Mouse (Mus musculus) liver, embryonic 15.5 days (tissue): Measurements from ENCODE around the gene Icam5. TPM values are rescaled to one million over a fixed set of nuclear protein-coding genes. Genes with fewer than 3 reads are reported as not detected.

Source experiments
- ATAC-seq: fragments of 200-750 bp; cut with Nextera tagmentation; 2 replicates; pipeline ENCODE4 v1.8.0; 2017; ENCODE audit warnings: moderate number of reproducible peaks, mild to moderate bottlenecking, moderate library complexity; ENCODE audit not compliant: insufficient read depth
- H3K27ac ChIP-seq: fragments of 300-500 bp; sonication (generic); replicated peaks from 2 replicates; pipeline ENCODE4 v1.5.1; 2015; ENCODE audit warnings: mild to moderate bottlenecking, inconsistent platforms
- H3K27me3 ChIP-seq: fragments of 300-500 bp; sonication (generic); 2 replicates; pipeline ENCODE4 v1.6.1; 2015; ENCODE audit warnings: mild to moderate bottlenecking, inconsistent platforms
- H3K36me3 ChIP-seq: fragments of 300-500 bp; sonication (generic); replicated peaks from 2 replicates; pipeline ENCODE4 v1.6.1; 2015; ENCODE audit warnings: moderate library complexity, mild to moderate bottlenecking, inconsistent platforms
- H3K4me1 ChIP-seq: fragments of 300-500 bp; sonication (generic); replicated peaks from 2 replicates; pipeline ENCODE4 v1.6.1; 2015; ENCODE audit warnings: inconsistent platforms
- H3K4me2 ChIP-seq: fragments of 300-500 bp; sonication (generic); 2 replicates; pipeline ENCODE4 v1.6.1; 2015; ENCODE audit warnings: moderate library complexity, mild to moderate bottlenecking, inconsistent platforms
- H3K4me3 ChIP-seq: fragments of 300-500 bp; sonication (generic); replicated peaks from 2 replicates; pipeline ENCODE4 v1.5.1; 2015; ENCODE audit warnings: mild to moderate bottlenecking, inconsistent platforms
- H3K9ac ChIP-seq: fragments of 300-500 bp; sonication (generic); 2 replicates; pipeline ENCODE4 v1.6.1; 2015; ENCODE audit warnings: moderate library complexity, mild to moderate bottlenecking, inconsistent platforms
- H3K9me3 ChIP-seq: fragments of 300-500 bp; sonication (generic); replicated peaks from 2 replicates; pipeline ENCODE4 v1.6.1; 2016; ENCODE audit warnings: inconsistent platforms
- WGBS: fragments of 180-500 bp; shearing (Covaris S2); methylation state at CpG from one replicate; pipeline ENCODE4 v1.1.7; 2015; ENCODE audit warnings: mixed read lengths; ENCODE audit not compliant: insufficient replicate concordance; 5-methylcytosine and 5-hydroxymethylcytosine counted together
- polyA plus RNA-seq: library from polyadenylated mRNA; unstranded; fragments of >200 nt; fragmentation: Nextera tagmentation; extraction: Ambion mirVana; gene quantifications from 2 replicates; pipeline ENCODE4 v1.2.1, GENCODE M21; 2015

Gene Icam5
- polyA plus RNA-seq, 1 experiment from 2014 or later: 0.25 TPM

GRCm38 (mm10) chr9:21027774-21028290 lies 4.0 kb upstream of the Icam5 start:
- H3K9ac ChIP-seq: peak overlapping the region; percentile 86; the same call in 1 of the 2 replicates
- H3K4me3 ChIP-seq: no peak overlapping the region
- WGBS: 67% methylated on average over 8 of the region's 8 CpGs
- H3K27me3 ChIP-seq: peaks cover 14% of the 10 kb centered on the region
- peak overlapping the region; percentile 100; the same call in 1 of the 2 replicates for H3K4me2 ChIP-seq
- H3K36me3 ChIP-seq: peaks cover 11% of the 10 kb centered on the region
- H3K9me3 ChIP-seq: no peaks in the 10 kb centered on the region
- H3K27ac ChIP-seq: peak overlapping the region; percentile 99
- peaks cover 71% of the 10 kb centered on the region for H3K4me1 ChIP-seq
- ATAC-seq: no peak

DNA sequence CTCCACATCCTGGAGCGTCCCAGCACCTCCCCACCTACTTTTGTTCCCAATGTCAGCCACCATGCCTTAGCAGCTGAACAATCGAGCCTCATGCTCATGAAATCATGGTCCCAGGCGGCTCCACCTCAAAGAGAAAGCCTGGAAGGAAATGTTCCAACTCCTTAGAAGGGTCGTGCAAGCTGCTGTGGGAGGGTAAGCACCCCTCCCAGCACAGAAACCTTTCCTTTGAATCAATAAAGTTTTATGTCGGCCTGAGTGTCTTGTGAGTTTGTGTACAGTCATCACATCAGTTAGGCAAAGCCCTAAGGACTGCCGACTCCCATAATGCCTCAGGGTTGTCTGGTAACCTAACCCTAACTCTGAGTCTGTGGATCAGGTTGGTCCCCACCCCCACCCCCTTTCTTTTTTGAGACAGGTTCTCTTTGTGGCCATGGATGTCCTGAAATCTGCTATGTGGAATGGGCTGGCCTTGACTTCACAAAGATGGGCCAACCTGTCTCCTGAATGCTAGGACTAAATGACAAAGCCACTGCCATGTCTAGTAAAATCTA lies 3.2 kb upstream of the Icam5 start:
- 38% methylated on average over 6 of the region's 6 CpGs for WGBS
- Histone ChIP-seq H3K36me3 (peaks cover 11% of the 10 kb centered on the region), H3K27ac (peak overlapping the region; percentile 99), H3K27me3 (peaks cover 22% of the 10 kb centered on the region), H3K9ac (peak overlapping the region; percentile 86), H3K9me3 (no peaks in the 10 kb centered on the region), H3K4me1 (peaks cover 79% of the 10 kb centered on the region), H3K4me3 (peak overlapping the region; percentile 77), H3K4me2 (peak overlapping the region; percentile 100)
- no peak for ATAC-seq

GRCm38 (mm10) chr9:21029291-21030054 lies 2.4 kb upstream of the Icam5 start, which contains the start of gene Icam4:
TSS of gene Icam4 (plus strand) at chr9:21029373.
- Histone ChIP-seq H3K9ac (peak within 1 kb of the TSS; percentile 86), H3K27me3 (peaks cover 30% of the 10 kb centered on the region), H3K9me3 (no peaks in the 10 kb centered on the region), H3K4me1 (peaks cover 85% of the 10 kb centered on the region), H3K4me3 (peak within 1 kb of the TSS; percentile 77), H3K4me2 (peak within 1 kb of the TSS; percentile 100), H3K27ac (peak within 1 kb of the TSS; percentile 99), H3K36me3 (peaks cover 11% of the 10 kb centered on the region)
- 2% methylated on average over 37 of the region's 37 CpGs for WGBS
- ATAC-seq: peak; percentile 82

GRCm38 (mm10) chr9:21030055-21030600 lies 1.7 kb upstream of the Icam5 start:
- Histone ChIP-seq H3K4me2 (peak overlapping the region; percentile 100), H3K27ac (peak overlapping the region; percentile 99), H3K36me3 (peaks cover 11% of the 10 kb centered on the region), H3K9ac (peak overlapping the region; percentile 86), H3K9me3 (no peaks in the 10 kb centered on the region), H3K4me1 (peaks cover 91% of the 10 kb centered on the region), H3K4me3 (peak overlapping the region; percentile 77), H3K27me3 (peaks cover 36% of the 10 kb centered on the region)
- ATAC-seq: 0 out of 2 replicates have a peak, but pooled peaks have one; percentile 6
- WGBS: 6% methylated on average over 22 of the region's 22 CpGs

DNA sequence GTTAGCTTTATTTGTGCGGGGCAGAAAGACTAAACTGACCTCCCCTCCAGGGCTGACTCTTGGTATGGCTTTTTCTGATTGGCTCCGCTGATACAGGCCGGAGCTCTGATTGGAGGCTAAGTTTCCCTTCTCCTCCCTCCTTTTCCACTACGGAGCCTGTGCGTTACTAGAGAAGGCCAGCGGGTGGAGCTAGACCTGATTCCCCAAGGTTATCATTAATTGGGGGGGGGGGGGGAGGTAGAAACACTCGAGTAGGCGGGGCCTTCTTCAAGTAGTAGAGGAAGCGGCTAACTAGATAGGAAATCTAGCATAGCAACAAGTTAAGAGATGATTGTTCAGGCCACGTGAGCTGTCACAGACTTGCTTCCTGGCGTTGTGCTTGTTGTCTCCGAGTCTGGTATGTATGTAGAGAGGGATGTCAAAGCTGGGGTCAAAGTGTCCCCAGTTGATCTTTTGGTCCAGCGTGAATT lies 1.1 kb upstream of the Icam5 start:
- peaks cover 11% of the 10 kb centered on the region for H3K36me3 ChIP-seq
- peaks cover 43% of the 10 kb centered on the region for H3K27me3 ChIP-seq
- under 1% methylated on average over 13 of the region's 13 CpGs for WGBS
- peaks cover 93% of the 10 kb centered on the region for H3K4me1 ChIP-seq
- peak overlapping the region; percentile 77 for H3K4me3 ChIP-seq
- H3K9ac ChIP-seq: peak overlapping the region; percentile 86
- peak overlapping the region; percentile 99 for H3K27ac ChIP-seq
- H3K4me2 ChIP-seq: peak overlapping the region; percentile 100
- no peaks in the 10 kb centered on the region for H3K9me3 ChIP-seq
- ATAC-seq: peak; percentile 63

DNA sequence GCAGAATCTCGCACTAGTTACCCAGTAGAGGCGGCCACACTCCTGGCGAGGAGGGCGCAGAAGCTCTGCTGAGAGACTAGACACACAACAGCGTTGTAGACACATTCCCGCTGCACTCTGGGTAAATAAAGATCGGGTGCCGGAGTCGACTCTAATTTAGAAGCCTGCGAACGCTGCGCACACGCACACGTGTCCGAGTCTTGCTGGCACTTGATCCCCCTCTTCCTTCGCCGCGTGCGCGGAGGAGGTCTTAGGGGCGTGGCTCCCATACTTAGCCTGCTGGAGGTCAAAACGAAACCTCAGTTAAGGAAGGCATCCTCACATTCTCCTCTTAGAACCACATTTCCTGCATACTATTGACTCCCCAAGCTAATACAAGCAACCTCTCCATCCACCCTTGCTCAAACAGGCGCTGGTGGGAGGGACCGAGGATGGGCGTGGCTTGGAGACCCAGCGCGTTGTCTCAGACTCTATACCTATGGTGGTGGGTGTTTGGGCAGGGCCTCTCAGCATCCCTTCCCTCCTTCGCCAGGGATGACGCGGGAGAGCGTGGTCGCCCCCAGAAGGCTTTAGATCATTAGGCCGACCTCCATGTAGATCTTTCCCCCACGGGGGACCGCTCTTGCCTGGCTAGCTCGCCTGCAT lies 500 bp upstream of the Icam5 start:
- no peaks in the 10 kb centered on the region for H3K9me3 ChIP-seq
- H3K4me2 ChIP-seq: peak overlapping the region; percentile 100
- WGBS: under 1% methylated on average over 36 of the region's 36 CpGs
- H3K9ac ChIP-seq: peak overlapping the region; percentile 86
- H3K4me1 ChIP-seq: peaks cover 95% of the 10 kb centered on the region
- no peak for ATAC-seq
- peaks cover 49% of the 10 kb centered on the region for H3K27me3 ChIP-seq
- H3K27ac ChIP-seq: peak overlapping the region; percentile 99
- H3K4me3 ChIP-seq: peak overlapping the region; percentile 77
- H3K36me3 ChIP-seq: peaks cover 8% of the 10 kb centered on the region

- Histone ChIP-seq H3K36me3 (no peaks in the 10 kb centered on the region; the same call in 1 of the 2 replicates), H3K9ac (peak overlapping the region; percentile 86; the same call in 1 of the 2 replicates), H3K27me3 (peaks cover 60% of the 10 kb centered on the region), H3K4me2 (peak overlapping the region; percentile 100), H3K27ac (no peak overlapping the region), H3K4me1 (peaks cover 95% of the 10 kb centered on the region), H3K4me3 (peak overlapping the region; percentile 77), H3K9me3 (no peaks in the 10 kb centered on the region)
- 3% methylated on average over 7 of the region's 7 CpGs for WGBS
- ATAC-seq: no peak
Observed at GRCm38 (mm10) chr9:21032491-21032890, 618 bp downstream of the Icam5 start.

- peak; percentile 20; the same call in 1 of the 2 replicates for ATAC-seq
- Histone ChIP-seq H3K9me3 (no peaks in the 10 kb centered on the region), H3K4me1 (peaks cover 93% of the 10 kb centered on the region), H3K36me3 (no peaks in the 10 kb centered on the region; the same call in 1 of the 2 replicates), H3K27me3 (peaks cover 67% of the 10 kb centered on the region), H3K27ac (no peak overlapping the region), H3K4me3 (peak overlapping the region; percentile 77), H3K9ac (peak overlapping the region; percentile 86), H3K4me2 (peak overlapping the region; percentile 100)
- under 1% methylated on average over 34 of the region's 34 CpGs for WGBS
Observed at GRCm38 (mm10) chr9:21033136-21033535, 1.3 kb downstream of the Icam5 start.

GRCm38 (mm10) chr9:21034481-21035085 lies 2.7 kb downstream of the Icam5 start:
- Histone ChIP-seq H3K4me2 (no peak overlapping the region), H3K4me1 (peaks cover 90% of the 10 kb centered on the region), H3K4me3 (peak overlapping the region; percentile 3; the same call in 1 of the 2 replicates), H3K27me3 (peaks cover 81% of the 10 kb centered on the region), H3K9ac (no peak overlapping the region), H3K27ac (no peak overlapping the region), H3K9me3 (no peaks in the 10 kb centered on the region), H3K36me3 (no peaks in the 10 kb centered on the region; the same call in 1 of the 2 replicates)
- 4% methylated on average over 17 of the region's 17 CpGs for WGBS
- ATAC-seq: no peak

- no peak overlapping the region for H3K9ac ChIP-seq
- no peak overlapping the region for H3K4me2 ChIP-seq
- no peak for ATAC-seq
- peaks cover 89% of the 10 kb centered on the region for H3K27me3 ChIP-seq
- no peak overlapping the region for H3K4me3 ChIP-seq
- no peak overlapping the region for H3K27ac ChIP-seq
- H3K4me1 ChIP-seq: peaks cover 90% of the 10 kb centered on the region
- no peaks in the 10 kb centered on the region; the same call in 1 of the 2 replicates for H3K36me3 ChIP-seq
- 33% methylated on average over 9 of the region's 9 CpGs for WGBS
- no peaks in the 10 kb centered on the region for H3K9me3 ChIP-seq
Observed at GRCm38 (mm10) chr9:21035586-21035985, 3.7 kb downstream of the Icam5 start.
